Mouse (Mus musculus) hindbrain, embryonic 13.5 days (tissue): ENCODE measurements at regions not wholly inside any gene's neighbourhood (a gene's known extent, or its start where the extent isn't known, plus 50 kb on each side); places are given as distances from the start of the nearest gene placed in this dataset.
A peak's percentile ranks its signal among the peaks of the same experiment; 100 is the strongest.

Experiments
- ATAC-seq: fragments of 200-750 bp; cut with Nextera tagmentation; 2 replicates; pipeline ENCODE4 v1.8.0; 2017; ENCODE audit warnings: moderate TSS enrichment; ENCODE audit not compliant: low FRiP score
- H3K27ac ChIP-seq: fragments of 300-500 bp; sonication (generic); 2 replicates; pipeline ENCODE4 v1.5.1; 2015; ENCODE audit warnings: inconsistent platforms, mild to moderate bottlenecking, moderate library complexity
- H3K27me3 ChIP-seq: fragments of 300-500 bp; sonication (generic); 2 replicates; pipeline ENCODE4 v1.6.1; 2015; ENCODE audit warnings: mild to moderate bottlenecking, inconsistent platforms
- H3K36me3 ChIP-seq: fragments of 300-500 bp; sonication (generic); 2 replicates; pipeline ENCODE4 v1.6.1; 2015; ENCODE audit warnings: mild to moderate bottlenecking, inconsistent platforms
- H3K4me1 ChIP-seq: fragments of 300-500 bp; sonication (generic); replicated peaks from 2 replicates; pipeline ENCODE4 v1.6.1; 2015; ENCODE audit warnings: inconsistent platforms
- H3K4me2 ChIP-seq: fragments of 300-500 bp; sonication (generic); 2 replicates; pipeline ENCODE4 v1.6.1; 2015; ENCODE audit warnings: inconsistent platforms, mild to moderate bottlenecking, moderate library complexity
- H3K4me3 ChIP-seq: fragments of 300-500 bp; sonication (generic); 2 replicates; pipeline ENCODE4 v1.5.1; 2015; ENCODE audit warnings: mild to moderate bottlenecking, inconsistent platforms
- H3K9ac ChIP-seq: fragments of 300-500 bp; sonication (generic); 2 replicates; pipeline ENCODE4 v1.6.1; 2015; ENCODE audit warnings: mild to moderate bottlenecking, inconsistent platforms
- H3K9me3 ChIP-seq: fragments of 300-500 bp; sonication (generic); 2 replicates; pipeline ENCODE4 v1.6.1; 2016; ENCODE audit warnings: inconsistent platforms
- WGBS: fragments of 180-500 bp; shearing (Covaris S2); methylation state at CpG from one replicate; pipeline ENCODE4 v1.1.7; 2015; 5-methylcytosine and 5-hydroxymethylcytosine counted together

- 47% methylated on average over 7 of the region's 7 CpGs for WGBS
- ATAC-seq: no peak
- Histone ChIP-seq H3K36me3 (no peaks in the 10 kb centered on the region), H3K9ac (no peak overlapping the region), H3K27ac (no peak overlapping the region), H3K4me2 (no peak overlapping the region), H3K9me3 (no peaks in the 10 kb centered on the region), H3K4me1 (peaks cover 7% of the 10 kb centered on the region; the same call in 1 of the 2 replicates), H3K27me3 (no peaks in the 10 kb centered on the region), H3K4me3 (no peak overlapping the region)
These were observed 192.9 kb upstream of the Tbc1d5 start for GRCm38 (mm10) chr17:51371937-51372479.

- Histone ChIP-seq H3K36me3 (no peaks in the 10 kb centered on the region), H3K27ac (no peak overlapping the region), H3K9ac (no peak overlapping the region), H3K4me1 (peaks cover 7% of the 10 kb centered on the region; the same call in 1 of the 2 replicates), H3K4me3 (no peak overlapping the region), H3K9me3 (no peaks in the 10 kb centered on the region), H3K4me2 (no peak overlapping the region), H3K27me3 (no peaks in the 10 kb centered on the region)
- no peak for ATAC-seq
- WGBS: 72% methylated on average over 7 of the region's 7 CpGs
These were observed 191.8 kb upstream of the Tbc1d5 start for GRCm38 (mm10) chr17:51370990-51371389.

DNA sequence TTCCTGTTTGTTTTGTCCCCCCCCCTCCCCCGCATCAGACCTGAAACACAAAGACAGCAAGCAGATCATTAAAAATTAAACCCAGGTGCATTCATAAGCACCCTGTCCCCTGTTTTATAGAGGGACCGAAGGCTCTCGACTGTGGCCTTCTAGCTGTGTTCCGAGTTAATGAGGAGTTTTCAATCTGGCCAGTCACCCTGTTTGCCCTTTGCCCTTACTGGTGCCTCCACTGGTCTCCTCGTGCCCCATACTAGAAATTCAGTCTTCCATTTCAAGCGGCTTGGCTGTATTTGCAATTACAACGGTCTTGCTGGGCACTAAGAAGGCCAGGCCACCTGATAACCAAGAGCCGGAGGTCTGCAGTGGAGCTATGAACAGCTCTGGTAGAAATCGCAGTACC lies 190.9 kb upstream of the Tbc1d5 start:
- no peaks in the 10 kb centered on the region for H3K36me3 ChIP-seq
- no peak overlapping the region for H3K9ac ChIP-seq
- no peak; the same call in 1 of the 2 replicates for ATAC-seq
- 59% methylated on average over 9 of the region's 9 CpGs for WGBS
- no peak overlapping the region for H3K4me2 ChIP-seq
- no peak overlapping the region for H3K4me3 ChIP-seq
- no peak overlapping the region for H3K27ac ChIP-seq
- H3K9me3 ChIP-seq: no peaks in the 10 kb centered on the region
- H3K4me1 ChIP-seq: peaks cover 7% of the 10 kb centered on the region; the same call in 1 of the 2 replicates
- H3K27me3 ChIP-seq: no peaks in the 10 kb centered on the region

GRCm38 (mm10) chr17:51362801-51363200 lies 183.6 kb upstream of the Tbc1d5 start:
- H3K9me3 ChIP-seq: no peaks in the 10 kb centered on the region
- no peak overlapping the region for H3K4me2 ChIP-seq
- H3K4me3 ChIP-seq: no peak overlapping the region
- no peaks in the 10 kb centered on the region for H3K27me3 ChIP-seq
- peaks cover 10% of the 10 kb centered on the region; the same call in 1 of the 2 replicates for H3K4me1 ChIP-seq
- 94% methylated on average over 7 of the region's 7 CpGs for WGBS
- ATAC-seq: no peak
- H3K9ac ChIP-seq: no peak overlapping the region
- no peaks in the 10 kb centered on the region for H3K36me3 ChIP-seq
- no peak overlapping the region for H3K27ac ChIP-seq

DNA sequence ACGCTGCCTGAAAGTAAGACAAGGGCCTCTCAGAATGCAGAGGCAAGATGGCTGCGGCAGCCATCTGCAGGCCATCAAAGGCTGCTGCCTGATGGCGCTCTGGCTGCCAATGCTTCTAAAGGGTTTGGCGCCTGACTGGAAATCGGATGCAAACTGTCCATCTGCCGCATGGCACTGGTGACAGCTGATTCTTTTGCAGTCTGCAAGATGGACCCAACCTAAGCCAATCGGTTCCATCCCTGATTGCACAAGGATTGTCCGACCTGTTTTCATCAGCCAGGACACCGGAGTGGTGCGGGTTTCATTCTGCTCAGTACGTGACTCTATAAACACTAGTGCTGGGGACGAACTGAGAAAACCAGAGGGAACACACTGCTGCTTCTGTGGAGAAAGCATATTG lies 183.1 kb upstream of the Tbc1d5 start:
- no peaks in the 10 kb centered on the region for H3K9me3 ChIP-seq
- peaks cover 13% of the 10 kb centered on the region; the same call in 1 of the 2 replicates for H3K4me1 ChIP-seq
- H3K4me2 ChIP-seq: no peak overlapping the region
- no peak overlapping the region for H3K27ac ChIP-seq
- H3K4me3 ChIP-seq: no peak overlapping the region
- H3K27me3 ChIP-seq: no peaks in the 10 kb centered on the region
- H3K36me3 ChIP-seq: no peaks in the 10 kb centered on the region
- ATAC-seq: no peak
- 96% methylated on average over 12 of the region's 12 CpGs for WGBS
- H3K9ac ChIP-seq: no peak overlapping the region

DNA sequence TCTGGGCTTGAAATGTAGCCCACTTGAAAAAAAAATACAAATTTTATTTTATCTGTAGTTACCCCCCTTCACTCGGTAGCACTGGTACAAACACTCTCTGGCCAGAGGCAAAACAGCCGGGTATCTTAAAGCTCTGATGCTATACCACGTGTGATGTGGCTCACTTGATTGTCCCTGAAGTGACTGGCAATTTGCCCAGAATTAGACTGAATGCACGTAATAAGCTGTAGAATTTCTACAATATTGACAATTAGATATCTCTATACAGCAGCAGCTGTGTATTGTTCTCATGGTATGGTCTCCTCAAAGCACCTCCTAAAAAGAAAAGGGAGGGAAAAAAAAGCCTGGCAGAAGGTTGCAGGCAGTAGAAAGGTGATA lies 179.2 kb upstream of the Tbc1d5 start:
- Histone ChIP-seq H3K4me3 (no peak overlapping the region), H3K9me3 (no peaks in the 10 kb centered on the region), H3K36me3 (no peaks in the 10 kb centered on the region), H3K9ac (no peak overlapping the region), H3K27ac (peak overlapping the region; percentile 69; the same call in 1 of the 2 replicates), H3K4me1 (peaks cover 13% of the 10 kb centered on the region; the same call in 1 of the 2 replicates), H3K27me3 (no peaks in the 10 kb centered on the region), H3K4me2 (no peak overlapping the region)
- WGBS: 18% methylated on average over 4 of the region's 4 CpGs
- ATAC-seq: peak; percentile 85

GRCm38 (mm10) chr17:51357690-51358361 lies 178.7 kb upstream of the Tbc1d5 start:
- H3K4me3 ChIP-seq: no peak overlapping the region
- no peak overlapping the region for H3K27ac ChIP-seq
- H3K36me3 ChIP-seq: no peaks in the 10 kb centered on the region
- no peaks in the 10 kb centered on the region for H3K27me3 ChIP-seq
- peaks cover 13% of the 10 kb centered on the region; the same call in 1 of the 2 replicates for H3K4me1 ChIP-seq
- no peak overlapping the region for H3K4me2 ChIP-seq
- H3K9ac ChIP-seq: no peak overlapping the region
- WGBS: 60% methylated on average over 5 of the region's 5 CpGs
- no peaks in the 10 kb centered on the region for H3K9me3 ChIP-seq
- no peak for ATAC-seq

GRCm38 (mm10) chr17:51356447-51356846 lies 177.3 kb upstream of the Tbc1d5 start:
- no peak for ATAC-seq
- no peak overlapping the region for H3K4me3 ChIP-seq
- no peaks in the 10 kb centered on the region for H3K27me3 ChIP-seq
- no peak overlapping the region for H3K4me2 ChIP-seq
- H3K4me1 ChIP-seq: peaks cover 13% of the 10 kb centered on the region; the same call in 1 of the 2 replicates
- no peaks in the 10 kb centered on the region for H3K36me3 ChIP-seq
- H3K9ac ChIP-seq: no peak overlapping the region
- WGBS: 67% methylated on average over 8 of the region's 8 CpGs
- no peak overlapping the region for H3K27ac ChIP-seq
- no peaks in the 10 kb centered on the region for H3K9me3 ChIP-seq

- Histone ChIP-seq H3K4me1 (peaks cover 6% of the 10 kb centered on the region; the same call in 1 of the 2 replicates), H3K27ac (no peak overlapping the region), H3K36me3 (no peaks in the 10 kb centered on the region), H3K27me3 (no peaks in the 10 kb centered on the region), H3K4me3 (no peak overlapping the region), H3K4me2 (no peak overlapping the region), H3K9me3 (no peaks in the 10 kb centered on the region), H3K9ac (no peak overlapping the region)
- no peak for ATAC-seq
- 75% methylated on average over 7 of the region's 7 CpGs for WGBS
These were observed 142.7 kb upstream of the Tbc1d5 start for GRCm38 (mm10) chr17:51321868-51322267.

DNA sequence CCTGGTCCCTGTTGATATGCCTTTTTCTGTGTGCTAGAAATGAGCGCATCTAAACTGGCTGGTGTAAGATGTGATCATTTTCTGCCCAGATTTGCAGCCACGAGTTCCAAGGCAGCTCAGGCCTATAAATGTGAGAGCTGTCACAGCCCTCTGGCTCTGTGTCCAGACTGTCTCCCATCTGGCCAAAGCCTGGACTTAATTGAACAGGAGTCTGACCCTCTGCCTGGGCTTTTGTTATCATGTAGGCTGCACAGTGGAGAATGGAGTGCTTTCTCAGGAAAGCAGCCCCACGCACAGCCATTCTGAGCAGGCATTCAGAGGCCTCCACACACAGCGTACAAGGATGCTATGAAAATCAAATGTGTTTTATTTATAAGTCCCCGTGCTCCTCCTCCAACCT lies 141.9 kb upstream of the Tbc1d5 start:
- peak overlapping the region; percentile 58; the same call in 1 of the 2 replicates for H3K27ac ChIP-seq

GRCm38 (mm10) chr17:51304964-51305363 lies 125.8 kb upstream of the Tbc1d5 start:
- Histone ChIP-seq H3K9ac (no peak overlapping the region), H3K9me3 (no peaks in the 10 kb centered on the region), H3K4me3 (no peak overlapping the region), H3K27me3 (no peaks in the 10 kb centered on the region), H3K4me1 (0 out of 2 replicates have a peak, but pooled peaks cover 3% of the 10 kb centered on the region), H3K27ac (no peak overlapping the region), H3K4me2 (no peak overlapping the region), H3K36me3 (no peaks in the 10 kb centered on the region)
- ATAC-seq: no peak
- 61% methylated on average over 14 of the region's 14 CpGs for WGBS

More for the DNA sequence above, 141.9 kb upstream of the Tbc1d5 start:
- Histone ChIP-seq H3K4me2 (no peak overlapping the region), H3K36me3 (no peaks in the 10 kb centered on the region), H3K27me3 (no peaks in the 10 kb centered on the region), H3K4me1 (peaks cover 6% of the 10 kb centered on the region; the same call in 1 of the 2 replicates), H3K9me3 (no peaks in the 10 kb centered on the region), H3K9ac (no peak overlapping the region), H3K4me3 (no peak overlapping the region)
- 60% methylated on average over 5 of the region's 5 CpGs for WGBS
- peak; percentile 59; the same call in 1 of the 2 replicates for ATAC-seq

DNA sequence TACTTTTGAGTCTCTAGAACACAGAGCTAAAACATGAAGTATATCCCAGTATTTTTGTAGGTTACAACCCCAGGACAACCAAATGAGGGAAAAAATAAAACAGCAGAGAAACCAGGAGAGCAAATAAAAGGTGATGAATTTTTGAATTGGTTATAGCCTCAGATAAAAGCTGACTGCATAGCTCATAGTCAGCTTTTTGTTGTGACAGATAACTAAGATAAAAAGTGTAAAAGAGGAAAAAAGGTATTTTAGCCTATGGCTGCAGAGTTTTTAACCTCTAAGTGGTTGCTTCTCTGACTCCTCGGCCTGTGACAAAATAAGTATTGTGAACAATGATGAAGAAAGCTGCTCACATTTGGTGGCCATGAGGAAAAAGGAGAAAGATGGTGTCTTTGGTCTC lies 111.6 kb upstream of the Tbc1d5 start:
- WGBS: 87% methylated on average over 1 of the region's 1 CpGs
- ATAC-seq: no peak
- H3K9me3 ChIP-seq: no peaks in the 10 kb centered on the region
- no peak overlapping the region for H3K9ac ChIP-seq
- H3K36me3 ChIP-seq: no peaks in the 10 kb centered on the region
- no peak overlapping the region for H3K4me3 ChIP-seq
- no peaks in the 10 kb centered on the region for H3K27me3 ChIP-seq
- no peaks in the 10 kb centered on the region for H3K4me1 ChIP-seq
- H3K4me2 ChIP-seq: no peak overlapping the region
- no peak overlapping the region for H3K27ac ChIP-seq

DNA sequence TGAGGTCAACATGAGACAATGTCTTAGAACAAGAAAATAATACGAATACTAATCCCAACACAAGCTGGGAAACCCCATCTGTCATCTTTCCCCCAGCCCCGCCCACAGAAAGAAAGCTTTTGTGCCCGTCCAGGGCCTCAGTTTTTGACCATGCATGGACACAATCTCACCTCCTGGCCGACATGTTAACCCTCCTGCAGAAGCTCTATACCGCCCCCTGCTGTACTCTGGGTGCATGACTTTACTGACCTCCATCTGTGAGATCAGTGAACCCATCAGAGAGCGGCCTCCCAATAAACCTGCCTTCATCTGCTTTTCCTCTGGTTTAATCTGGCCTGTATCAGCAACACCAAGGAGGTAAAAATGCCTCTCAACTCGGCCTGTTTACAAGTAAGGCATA lies 109.6 kb upstream of the Tbc1d5 start:
- no peak overlapping the region for H3K4me3 ChIP-seq
- no peaks in the 10 kb centered on the region for H3K9me3 ChIP-seq
- no peaks in the 10 kb centered on the region for H3K36me3 ChIP-seq
- ATAC-seq: no peak
- no peak overlapping the region for H3K9ac ChIP-seq
- no peaks in the 10 kb centered on the region for H3K27me3 ChIP-seq
- WGBS: 78% methylated on average over 7 of the region's 7 CpGs
- no peak overlapping the region for H3K4me2 ChIP-seq
- no peak overlapping the region for H3K27ac ChIP-seq
- no peaks in the 10 kb centered on the region for H3K4me1 ChIP-seq
